Mouse (Mus musculus) heart, postnatal 10 days (tissue): ENCODE measurements at regions not wholly inside any gene's neighbourhood (a gene's known extent, or its start where the extent isn't known, plus 50 kb on each side); places are given as distances from the start of the nearest gene placed in this dataset.

Source experiments
- DNase-seq, 2 experiments: peaks; one replicate each; pipeline ENCODE4 v3.0.0; 2021
- intact Hi-C: fragments of 180-260 bp; cut with DNase I; formaldehyde crosslinking; loops from one replicate; pipeline ENCODE4 v1.15.1; 2025

DNA sequence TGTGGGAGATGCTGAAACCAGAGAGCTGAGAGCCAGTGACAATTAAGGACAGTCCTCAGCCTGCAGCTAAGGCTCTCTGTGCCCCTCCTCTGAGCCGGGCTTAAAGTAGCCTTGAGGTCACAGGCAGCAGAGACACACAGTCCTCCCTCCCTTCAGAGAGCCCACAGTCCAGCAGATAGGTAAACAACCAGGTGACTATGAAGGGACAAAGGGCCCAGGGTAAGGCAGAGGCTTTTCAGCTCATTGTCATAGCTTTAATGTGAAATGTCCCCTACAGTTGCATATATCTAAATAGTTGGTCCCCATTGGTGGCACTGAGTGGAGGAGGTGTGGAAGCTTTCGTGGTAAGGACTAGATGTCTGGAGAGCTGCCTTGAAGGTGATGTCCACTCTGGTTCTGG lies 88.5 kb downstream of the Rplp1 start:
- no peak for DNase-seq
- intact Hi-C loops: no loop called here

DNA sequence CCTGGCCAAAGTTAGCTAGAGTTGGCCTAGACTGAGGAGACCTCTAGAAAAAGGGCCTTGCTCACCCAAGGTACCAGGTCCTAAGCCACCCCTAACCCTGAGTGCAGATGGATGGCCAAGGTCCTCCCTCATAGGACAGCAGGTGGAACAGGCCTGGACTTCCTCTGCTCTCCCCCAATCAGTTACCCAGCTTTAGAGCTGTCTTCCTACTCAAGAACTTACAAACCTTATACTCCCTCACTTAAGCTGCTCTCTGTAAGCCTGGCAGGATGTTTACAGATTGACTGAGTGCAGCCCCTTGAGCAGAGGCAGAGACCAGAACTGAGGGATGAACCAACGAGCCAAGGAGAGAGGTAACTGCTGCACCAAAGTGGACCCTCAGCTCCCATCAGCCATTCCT lies 94.5 kb downstream of the Rplp1 start:
- intact Hi-C loops: no loop called here
- DNase-seq: no peak

DNA sequence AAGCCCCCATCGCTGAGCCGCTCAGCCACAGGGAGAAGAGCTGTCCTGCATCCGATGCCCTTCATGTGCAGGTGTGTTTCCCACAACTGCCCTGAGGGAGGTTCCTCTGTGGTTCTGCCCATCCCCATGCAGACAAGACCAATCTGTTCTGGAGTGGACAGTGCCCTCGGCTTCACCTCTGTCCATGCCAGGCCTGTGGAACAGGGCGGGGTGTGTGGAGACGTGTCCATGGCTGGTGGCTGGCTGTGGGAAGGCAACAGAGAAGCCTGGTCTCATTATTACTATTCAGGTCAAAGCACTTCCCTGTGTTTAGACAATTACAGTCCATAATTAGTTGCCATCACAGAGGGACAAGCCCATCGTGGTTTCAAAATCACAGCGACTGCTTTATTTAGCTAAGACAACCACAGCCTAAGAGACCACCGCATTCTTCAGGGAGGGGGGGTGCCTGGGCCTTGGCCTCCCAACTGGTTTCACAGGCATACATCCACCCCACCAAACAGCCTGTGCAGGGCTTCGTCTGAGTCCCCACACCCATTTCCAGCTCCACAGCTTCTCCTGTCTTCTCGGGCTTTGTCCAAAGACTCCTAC lies 97.7 kb downstream of the Rplp1 start:
- intact Hi-C loops: no loop called here
- no peak for DNase-seq

GRCm38 (mm10) chr9:61815995-61816394 lies 98.3 kb downstream of the Rplp1 start:
- no peak for DNase-seq
- intact Hi-C loops: no loop called here

DNA sequence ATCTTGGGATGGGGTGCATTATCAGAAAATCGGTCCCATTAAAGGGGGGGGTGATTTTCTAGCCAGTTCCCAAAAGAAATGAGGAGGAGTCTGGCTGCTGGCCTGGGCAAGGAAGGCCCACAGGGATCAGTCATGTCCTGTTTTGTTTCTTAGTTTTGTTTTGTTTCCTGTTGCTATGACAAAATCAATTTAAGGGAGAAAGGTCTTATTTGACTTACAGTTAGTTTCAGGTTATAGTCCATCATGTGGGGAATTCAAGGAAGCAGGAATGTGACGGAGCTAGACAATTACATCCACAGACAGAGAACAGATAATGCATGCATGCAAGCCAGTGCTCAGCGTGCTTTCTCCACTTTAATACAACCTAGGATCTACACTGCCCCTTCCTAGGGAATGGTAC lies 101.1 kb downstream of the Rplp1 start:
- intact Hi-C loops: no loop called here
- DNase-seq: no peak

GRCm38 (mm10) chr9:61812315-61812714 lies 102.0 kb downstream of the Rplp1 start:
- intact Hi-C loops: no loop called here
- DNase-seq: no peak

- no peak for DNase-seq
- intact Hi-C loops: no loop called here
Measured at GRCm38 (mm10) chr9:61810456-61810855, 103.9 kb downstream of the Rplp1 start.

GRCm38 (mm10) chr9:61808351-61809225 lies 105.8 kb downstream of the Rplp1 start:
- intact Hi-C loops: no loop called here
- no peak for DNase-seq

- no peak for DNase-seq
- intact Hi-C loops: no loop called here
Measured at GRCm38 (mm10) chr9:61805971-61806370, 108.4 kb downstream of the Rplp1 start.

- DNase-seq: no peak
- intact Hi-C loops: no loop called here
Measured at GRCm38 (mm10) chr9:61803555-61803954, 110.8 kb downstream of the Rplp1 start.

GRCm38 (mm10) chr9:61802694-61803093 lies 111.6 kb downstream of the Rplp1 start:
- DNase-seq: peak; percentile 19 to 26
- intact Hi-C loops: no loop called here

DNA sequence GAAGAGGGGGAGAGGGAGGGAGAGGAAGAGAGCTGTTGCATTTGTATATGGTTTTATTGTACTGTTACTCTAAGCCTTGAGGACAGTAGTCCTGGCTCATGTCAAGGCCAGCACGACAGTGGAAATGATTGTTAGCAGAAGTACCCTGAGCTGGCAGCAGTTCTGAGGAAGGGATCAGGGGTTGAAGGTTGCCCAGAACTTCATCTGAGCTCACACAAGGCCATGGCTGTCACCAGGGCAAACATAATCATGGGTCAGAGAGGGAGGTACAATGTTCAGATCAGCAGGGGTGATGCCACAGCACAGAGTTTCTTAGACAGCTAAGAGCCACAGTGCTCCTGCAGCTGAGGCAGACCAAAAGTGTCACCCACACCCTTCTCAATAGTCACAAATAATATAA lies 114.8 kb downstream of the Rplp1 start:
- intact Hi-C loops: no loop called here
- DNase-seq: no peak

GRCm38 (mm10) chr9:61795910-61796309 lies 118.4 kb downstream of the Rplp1 start:
- intact Hi-C loops: no loop called here
- DNase-seq: no peak

DNA sequence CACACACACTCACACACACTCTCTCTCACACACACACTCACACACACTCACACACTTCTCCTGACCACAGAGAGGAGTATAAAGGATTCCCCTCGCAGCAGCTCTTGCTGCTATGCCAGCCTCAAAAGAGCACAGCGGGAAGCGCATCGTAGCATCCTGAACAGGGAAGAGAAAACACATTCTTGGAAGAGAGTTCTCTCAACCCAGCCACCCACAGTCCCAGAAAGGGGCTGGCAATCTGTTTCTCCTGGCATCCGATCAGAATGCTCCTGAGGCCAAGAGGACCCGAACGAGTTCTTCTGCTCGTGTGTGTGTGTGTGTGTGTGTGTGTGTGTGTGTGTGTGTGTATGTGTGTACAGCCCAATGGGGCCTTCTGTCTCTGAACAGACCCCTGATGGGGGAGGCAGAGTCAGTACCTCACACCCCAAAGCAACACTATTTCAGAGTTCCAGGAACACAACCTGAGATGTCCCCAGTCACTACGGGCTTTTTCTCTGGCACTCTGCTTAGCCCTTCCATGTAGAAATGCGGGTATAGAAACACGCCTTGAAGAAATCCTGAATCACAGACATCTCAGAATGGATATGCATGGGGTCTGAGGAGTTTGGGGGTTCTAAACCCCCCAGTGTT lies 122.8 kb downstream of the Rplp1 start:
- DNase-seq: no peak
- intact Hi-C loops: no loop called here

DNA sequence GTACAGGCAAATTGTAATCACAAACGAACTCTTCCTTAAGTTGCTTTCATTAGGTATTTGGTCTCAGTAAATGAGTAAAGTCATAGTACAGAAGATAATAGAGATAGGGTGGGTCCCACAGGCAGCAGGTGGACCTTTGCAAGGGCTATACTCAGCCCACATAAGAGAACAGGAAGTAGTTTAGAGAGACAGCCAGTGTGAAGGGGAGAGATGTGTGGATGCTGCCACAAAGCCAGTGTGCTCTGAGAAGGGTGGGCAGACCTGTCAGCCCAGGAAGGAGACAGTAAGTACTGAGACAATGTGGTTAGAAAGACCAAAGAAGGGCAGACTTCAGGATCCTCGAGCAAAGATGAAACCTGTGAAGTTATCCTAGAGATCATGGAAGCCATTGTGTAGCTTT lies 123.5 kb downstream of the Rplp1 start:
- intact Hi-C loops: no loop called here

DNA sequence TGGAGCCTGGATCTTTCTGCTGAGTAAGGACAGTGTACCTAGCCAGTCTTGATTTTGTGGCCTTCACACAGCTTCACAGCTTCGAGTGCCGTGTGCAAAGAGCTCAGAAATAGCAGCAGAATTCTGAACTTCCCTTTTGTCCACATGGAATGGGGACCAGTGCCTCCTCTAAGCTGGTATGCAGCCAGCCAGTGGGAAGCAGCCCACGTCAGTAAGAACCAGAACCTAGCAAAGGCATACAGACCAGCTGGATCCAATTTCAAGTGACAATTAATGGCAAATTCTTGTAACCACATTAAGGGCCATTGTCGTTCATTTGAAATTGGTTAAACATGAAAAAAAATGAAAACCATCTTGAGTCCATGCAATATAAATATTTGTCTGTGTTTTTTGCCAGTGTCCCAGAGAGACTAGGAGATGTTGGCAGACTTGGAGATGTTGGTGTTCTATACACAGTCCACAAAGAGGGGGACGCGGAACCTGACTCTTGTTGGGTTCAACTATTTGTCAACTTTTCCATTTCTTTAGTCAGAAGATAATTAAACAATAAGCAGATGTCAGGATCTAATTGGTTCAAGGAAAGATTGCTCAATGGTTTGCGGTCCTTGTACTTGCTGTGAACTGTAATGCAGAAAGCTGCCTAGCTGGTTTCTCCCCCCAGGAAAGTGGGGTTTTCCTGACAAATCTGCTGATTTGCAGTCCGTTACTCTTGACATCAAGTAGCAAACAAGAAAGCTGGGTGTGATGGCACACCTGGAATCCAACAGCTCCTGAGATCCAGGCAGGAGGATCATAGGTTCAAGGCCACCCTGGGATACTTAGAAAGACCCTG lies 125.1 kb downstream of the Rplp1 start:
- intact Hi-C loops: no loop called here
- no peak for DNase-seq

More for the DNA sequence above, 123.5 kb downstream of the Rplp1 start:
- DNase-seq: no peak

DNA sequence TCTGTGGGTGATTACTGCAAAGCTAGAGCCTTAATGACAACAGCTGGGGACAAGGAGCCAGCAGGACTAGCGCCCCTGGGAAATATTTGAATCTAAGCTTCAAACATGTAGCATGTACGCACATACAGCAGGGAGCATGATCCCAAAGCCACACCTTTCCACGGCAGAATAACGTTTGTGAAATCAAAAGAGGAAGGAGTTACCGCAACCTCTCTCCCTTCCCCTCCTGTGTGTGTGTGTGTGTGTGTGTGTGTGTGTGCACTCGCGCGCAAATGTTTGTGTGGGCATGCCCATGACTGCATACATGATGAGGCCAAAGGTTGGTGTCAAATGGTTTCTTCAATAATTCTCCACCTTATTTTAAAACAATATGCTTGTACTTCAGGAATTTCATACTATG lies 132.9 kb downstream of the Rplp1 start:
- no peak for DNase-seq
- intact Hi-C loops: no loop called here

- intact Hi-C loops: no loop called here
- no peak for DNase-seq
Measured at GRCm38 (mm10) chr9:61780186-61780939, 134.0 kb downstream of the Rplp1 start.

- no peak for DNase-seq
- intact Hi-C loops: no loop called here
Measured at GRCm38 (mm10) chr9:61779165-61779564, 135.2 kb downstream of the Rplp1 start.

GRCm38 (mm10) chr9:61776446-61776845 lies 137.9 kb downstream of the Rplp1 start:
- intact Hi-C loops: no loop called here

More at GRCm38 (mm10) chr9:61776446-61776845, 137.9 kb downstream of the Rplp1 start:
- no peak for DNase-seq
